Comparison of ENCODE assay signal across 14 mouse cellular contexts in the genomic region with DNA sequence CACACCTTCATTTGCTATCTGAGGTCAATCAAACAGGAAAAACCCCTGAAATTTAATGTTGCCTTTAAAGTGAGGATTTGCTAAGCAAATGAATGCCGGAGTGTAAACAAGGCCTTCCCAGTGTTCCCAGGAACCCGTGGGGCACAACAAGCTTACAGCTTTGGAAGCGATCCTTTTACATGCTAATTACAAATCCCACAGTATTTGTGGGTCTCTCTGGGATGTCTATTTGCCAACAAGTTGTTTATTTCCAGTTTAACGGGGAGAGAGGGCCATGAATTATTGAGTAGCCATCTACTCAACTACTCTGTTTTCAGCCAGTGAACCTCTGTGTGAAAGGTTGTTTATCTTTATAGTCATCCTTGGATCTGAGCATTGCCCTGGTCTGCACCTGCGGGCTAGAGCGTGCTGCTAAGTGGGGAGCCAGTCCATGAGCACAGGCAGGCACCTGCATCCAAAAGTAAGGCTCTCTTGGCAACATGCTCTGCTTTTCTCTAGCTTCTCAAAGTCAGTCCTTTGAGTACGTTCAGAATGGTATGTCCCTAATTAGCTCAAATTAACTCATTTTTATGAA. TPM values are rescaled to one million over a fixed set of nuclear protein-coding genes. Genes with fewer than 3 reads are reported as not detected.
A peak's percentile ranks its signal among the peaks of the same experiment; 100 is the strongest.
DNase-seq lines count a peak whose midpoint lies in the region; ATAC-seq and TF ChIP-seq lines count a peak whose summit lies in the region.
"Had no signal": no experiment of that assay in that cellular context is flagged by ENCODE, and none has a peak within 500 bp of the region (broad histone marks: within the 10 kb centered on the region; RNA-seq: fewer than 3 reads in every experiment).

No protein-coding gene starts in this region.

- 0 out of 2 replicates have a peak overlapping the region, but pooled peaks have one; percentile 27 for H3K27ac ChIP-seq in stomach, embryonic 14.5 days (ENCODE audit: low read length)
- H3K27ac ChIP-seq in stomach, postnatal 0 days (replicated peaks): no peak overlapping the region
- H3K27ac ChIP-seq in midbrain, embryonic 16.5 days (ENCODE audit: low read length): peak overlapping the region; percentile 7; the same call in 1 of the 2 replicates

- H3K9me3 ChIP-seq in stomach, embryonic 14.5 days (ENCODE audit: control insufficient read depth, low read depth, low read length): no peaks in the 10 kb centered on the region
- H3K9me3 ChIP-seq in stomach, postnatal 0 days (ENCODE audit: control insufficient read depth, low read length): no peaks in the 10 kb centered on the region
- H3K9me3 ChIP-seq in midbrain, embryonic 16.5 days (replicated peaks; ENCODE audit: control insufficient read depth, low read length, poor library complexity, severe bottlenecking): no peaks in the 10 kb centered on the region
- H3K9me3 ChIP-seq: megakaryocyte, embryonic 14.5 days had no signal

- H3K9ac ChIP-seq in stomach, embryonic 14.5 days (replicated peaks; ENCODE audit: low read depth, low read length): no peak overlapping the region
- H3K9ac ChIP-seq in stomach, postnatal 0 days (ENCODE audit: low read length): no peak overlapping the region
- H3K9ac ChIP-seq in midbrain, embryonic 16.5 days (ENCODE audit: low read depth, low read length): no peak overlapping the region

- no peak for TF ChIP-seq EP300 in stomach, postnatal 0 days (optimal IDR thresholded peaks at IDR 0.05)

- H3K4me1 ChIP-seq in stomach, embryonic 14.5 days (ENCODE audit: control insufficient read depth, insufficient read depth, low read length): peaks cover 34% of the 10 kb centered on the region
- H3K4me1 ChIP-seq in stomach, postnatal 0 days (replicated peaks; ENCODE audit: control insufficient read depth, insufficient read depth): no peaks in the 10 kb centered on the region
- peaks cover 14% of the 10 kb centered on the region for H3K4me1 ChIP-seq in midbrain, embryonic 16.5 days (ENCODE audit: control insufficient read depth, insufficient read depth, low read length)
- H3K4me1 ChIP-seq: megakaryocyte, embryonic 14.5 days had no signal

- no peak for ATAC-seq in stomach, embryonic 14.5 days (ENCODE audit: insufficient number of reproducible peaks, insufficient read depth, low FRiP score, low read depth)
- no peak for ATAC-seq in stomach, postnatal 0 days (ENCODE audit: low FRiP score, low TSS enrichment)
- ATAC-seq in midbrain, embryonic 16.5 days: peak; percentile 57
- no peak for ATAC-seq in erythroblast, adult 5-6 weeks (replicated peaks; ENCODE audit: low FRiP score, poor library complexity, severe bottlenecking)
- ATAC-seq: Patski had no signal

- H3K27me3 ChIP-seq in stomach, embryonic 14.5 days (ENCODE audit: control insufficient read depth, insufficient read depth, low read length): no peaks in the 10 kb centered on the region
- H3K27me3 ChIP-seq in stomach, postnatal 0 days (ENCODE audit: control insufficient read depth, insufficient read depth, low read length): no peaks in the 10 kb centered on the region
- H3K27me3 ChIP-seq in midbrain, embryonic 16.5 days (ENCODE audit: control insufficient read depth, insufficient read depth, low read depth, low read length): no peaks in the 10 kb centered on the region
- H3K27me3 ChIP-seq: Patski had no signal

- H3K4me3 ChIP-seq in stomach, embryonic 14.5 days (ENCODE audit: low read depth, low read length): no peak overlapping the region
- no peak overlapping the region for H3K4me3 ChIP-seq in stomach, postnatal 0 days (ENCODE audit: low read depth, low read length)
- H3K4me3 ChIP-seq in midbrain, embryonic 16.5 days (ENCODE audit: low read depth, low read length): no peak overlapping the region
- H3K4me3 ChIP-seq: megakaryocyte, embryonic 14.5 days had no signal

- WGBS in stomach, embryonic 14.5 days: 37% methylated on average over 7 of the region's 7 CpGs
- 40% methylated on average over 7 of the region's 7 CpGs for WGBS in stomach, postnatal 0 days
- WGBS in midbrain, embryonic 16.5 days: 23% methylated on average over 7 of the region's 7 CpGs

- no peak overlapping the region for H3K4me2 ChIP-seq in stomach, embryonic 14.5 days (replicated peaks; ENCODE audit: low read depth, low read length)
- no peak overlapping the region for H3K4me2 ChIP-seq in stomach, postnatal 0 days (replicated peaks; ENCODE audit: low read depth)
- no peak overlapping the region for H3K4me2 ChIP-seq in midbrain, embryonic 16.5 days (ENCODE audit: low read length)

- DNase-seq in kidney, adult 9 months: peak; percentile 5
- no peak for DNase-seq in kidney, postnatal 36 days
- no peak for DNase-seq in stomach, postnatal 0 days (ENCODE audit: low spot score)
- peak; percentile 48 for DNase-seq in thymus, postnatal 4 days
- DNase-seq in left cerebral cortex, adult 11 months (ENCODE audit: low spot score): no peak
- DNase-seq: adrenal gland, postnatal 14 days; cerebellum, adult 11 months; embryo, embryonic 11 days; gastrocnemius, postnatal 36 days had no signal

- TF ChIP-seq CTCF in stomach, postnatal 0 days (IDR thresholded peaks at IDR 0.05; ENCODE audit: low read depth): no peak

- H3K36me3 ChIP-seq in stomach, embryonic 14.5 days (ENCODE audit: control insufficient read depth, insufficient read depth, low read length): no peaks in the 10 kb centered on the region
- no peaks in the 10 kb centered on the region for H3K36me3 ChIP-seq in stomach, postnatal 0 days (ENCODE audit: control insufficient read depth, insufficient read depth, low read length)
- no peaks in the 10 kb centered on the region for H3K36me3 ChIP-seq in midbrain, embryonic 16.5 days (ENCODE audit: control insufficient read depth, insufficient read depth, low read length)

RNA-seq across cellular contexts. Expression of gene Sesn3, which starts 29.8 kb away (rescaled TPM):
- polyA plus RNA-seq in stomach, embryonic 14.5 days (2014; fragmentation: Nextera tagmentation; extraction: Ambion mirVana): 38.6 and 41.2 TPM in 2 replicates
- polyA plus RNA-seq in stomach, postnatal 0 days (2015; fragmentation: Nextera tagmentation; extraction: Ambion mirVana): 6.6 and 8.2 TPM in 2 replicates
- 13.6 and 16.1 TPM in 2 replicates for polyA plus RNA-seq in midbrain, embryonic 16.5 days (2015; fragmentation: Nextera tagmentation; extraction: Ambion mirVana)
- total RNA-seq in erythroblast, adult 5-6 weeks (2015; ENCODE audit: low replicate concordance): 3.1 and 3.6 TPM in 2 replicates
- total RNA-seq in erythroblast, adult 5-6 weeks (2017; ENCODE audit: low replicate concordance): 0.68 and 2.2 TPM in 2 replicates

Comparison
In these comparisons a context has a peak if more than half of its experiments do, and no peak if none do; other contexts are left out.
1. DNase-seq: peak in kidney, adult 9 months (single experiment) and thymus, postnatal 4 days (single experiment); none in kidney, postnatal 36 days (0 of 2), stomach, postnatal 0 days (single experiment) and left cerebral cortex, adult 11 months (single experiment).